Comparison of ENCODE assay signal across 16 mouse cellular contexts in the genomic region with DNA sequence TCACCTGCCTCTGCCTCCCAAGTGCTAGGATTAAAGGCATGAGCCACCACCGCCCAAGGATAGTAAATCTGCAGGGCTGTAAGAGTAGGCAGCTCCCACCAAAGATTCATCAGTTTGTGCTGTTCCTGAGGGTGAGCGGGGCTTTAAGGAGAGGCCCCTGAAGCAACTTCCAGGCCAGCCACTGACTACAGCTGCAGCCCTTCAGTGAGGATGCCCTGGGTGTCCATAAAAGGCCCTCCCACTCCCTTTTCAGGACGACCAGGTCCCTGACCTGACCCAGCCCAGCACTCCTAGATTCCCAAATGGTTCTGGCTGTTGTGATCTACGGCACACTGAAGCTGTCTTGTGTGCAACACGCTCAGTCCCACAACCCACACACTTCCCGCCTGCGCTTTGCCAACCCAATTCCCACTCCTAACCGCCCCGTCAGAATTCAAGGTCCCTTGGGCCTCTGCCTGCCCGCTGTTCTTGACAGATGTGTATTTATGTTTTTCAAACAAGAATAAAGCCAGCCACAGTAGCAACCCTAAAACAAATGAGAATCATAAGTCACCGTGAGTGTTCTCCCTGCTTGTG.
DNase-seq lines count a peak whose midpoint lies in the region; ATAC-seq and TF ChIP-seq lines count a peak whose summit lies in the region.
"Had no signal": no experiment of that assay in that cellular context is flagged by ENCODE, and none has a peak within 500 bp of the region (broad histone marks: within the 10 kb centered on the region; RNA-seq: fewer than 3 reads in every experiment).

No protein-coding gene starts in this region.

- H3K4me3 ChIP-seq in heart, adult 2 months = no peak overlapping the region
- no peak overlapping the region for H3K4me3 ChIP-seq in embryonic facial prominence, embryonic 10.5 days
- no peak overlapping the region for H3K4me3 ChIP-seq in neural tube, embryonic 14.5 days (ENCODE audit: low read depth, low read length)
- no peak overlapping the region for H3K4me3 ChIP-seq in lung, postnatal 0 days (ENCODE audit: low read depth, low read length)
- H3K4me3 ChIP-seq: erythroblast, embryonic 14.5 days; heart, embryonic 12.5 days had no signal

- H3K27ac ChIP-seq in heart, adult 2 months = peak overlapping the region; percentile 64
- H3K27ac ChIP-seq in embryonic facial prominence, embryonic 10.5 days (replicated peaks) = 0 out of 2 replicates have a peak overlapping the region, but pooled peaks have one; percentile 11
- no peak overlapping the region for H3K27ac ChIP-seq in neural tube, embryonic 14.5 days (ENCODE audit: low read depth, low read length)
- no peak overlapping the region for H3K27ac ChIP-seq in lung, postnatal 0 days (ENCODE audit: low read length)

- H3K36me3 ChIP-seq in heart, adult 2 months (ENCODE audit: control insufficient read depth, insufficient read depth, low read length) = no peaks in the 10 kb centered on the region
- no peaks in the 10 kb centered on the region for H3K36me3 ChIP-seq in embryonic facial prominence, embryonic 10.5 days (replicated peaks)
- H3K36me3 ChIP-seq in neural tube, embryonic 14.5 days (ENCODE audit: control insufficient read depth, insufficient read depth, low read length) = no peaks in the 10 kb centered on the region
- H3K36me3 ChIP-seq in lung, postnatal 0 days (ENCODE audit: insufficient read depth, low read length) = no peaks in the 10 kb centered on the region
- H3K36me3 ChIP-seq: heart, embryonic 12.5 days had no signal

- intact Hi-C loops in heart, adult 2 months (cut with DNase I) = loop anchor here (5.0 kb wide), 1 partner anchor 137 kb away; no protein-coding TSS in a partner anchor
- intact Hi-C loops in heart, postnatal 10 days (cut with DNase I) = no loop called here

- TF ChIP-seq CTCF in heart, adult 2 months (IDR thresholded peaks at IDR 0.05) = no peak
- TF ChIP-seq CTCF in lung, postnatal 0 days (IDR thresholded peaks at IDR 0.05) = no peak

- H3K9me3 ChIP-seq in embryonic facial prominence, embryonic 10.5 days = peaks cover 5% of the 10 kb centered on the region; the same call in 1 of the 2 replicates
- H3K9me3 ChIP-seq in neural tube, embryonic 14.5 days (ENCODE audit: control insufficient read depth, low read length) = no peaks in the 10 kb centered on the region
- no peaks in the 10 kb centered on the region for H3K9me3 ChIP-seq in lung, postnatal 0 days (ENCODE audit: low read length)

- no peak overlapping the region for H3K9ac ChIP-seq in heart, adult 2 months (ENCODE audit: low read depth, low read length)
- H3K9ac ChIP-seq in neural tube, embryonic 14.5 days (replicated peaks; ENCODE audit: low read depth, low read length) = no peak overlapping the region
- H3K9ac ChIP-seq in lung, postnatal 0 days (replicated peaks; ENCODE audit: low read depth) = no peak overlapping the region
- H3K9ac ChIP-seq: forebrain, postnatal 0 days; heart, embryonic 12.5 days; lung, embryonic 14.5 days had no signal

- WGBS in heart, adult 2 months = 74% methylated on average over 11 of the region's 11 CpGs
- 77% methylated on average over 11 of the region's 11 CpGs for WGBS in embryonic facial prominence, embryonic 10.5 days
- WGBS in neural tube, embryonic 14.5 days = 28% methylated on average over 11 of the region's 11 CpGs
- WGBS in lung, postnatal 0 days = 71% methylated on average over 11 of the region's 11 CpGs

- peak; percentile 18; the same call in 1 of the 2 replicates for ATAC-seq in neural tube, embryonic 14.5 days (ENCODE audit: low read depth)
- ATAC-seq in lung, postnatal 0 days = no peak
- ATAC-seq: forebrain, postnatal 0 days; midbrain, embryonic 16.5 days had no signal

- DNase-seq in heart, adult 2 months = no peak
- no peak for DNase-seq in heart, postnatal 10 days
- peak; percentile 16 for DNase-seq in ovary, postnatal 14 days (ENCODE audit: low spot score)
- DNase-seq in ovary, postnatal 10 days (ENCODE audit: low spot score) = no peak
- DNase-seq in embryonic facial prominence, embryonic 10.5 days (ENCODE audit: low spot score) = no peak
- DNase-seq in cerebellum, adult 18-20 months = no peak
- DNase-seq in lung, postnatal 0 days (ENCODE audit: low spot score) = no peak
- DNase-seq: cerebellum, adult 9-10 months; forebrain, postnatal 0 days; gastrocnemius, postnatal 36 days; thymus, postnatal 25 days had no signal

- H3K27me3 ChIP-seq in heart, adult 2 months (ENCODE audit: control insufficient read depth, insufficient read depth, low read length) = no peaks in the 10 kb centered on the region
- no peaks in the 10 kb centered on the region for H3K27me3 ChIP-seq in embryonic facial prominence, embryonic 10.5 days (replicated peaks; ENCODE audit: low read depth, poor library complexity, severe bottlenecking)
- H3K27me3 ChIP-seq in neural tube, embryonic 14.5 days (ENCODE audit: control insufficient read depth, insufficient read depth, low read length) = no peaks in the 10 kb centered on the region
- H3K27me3 ChIP-seq in lung, postnatal 0 days (replicated peaks; ENCODE audit: insufficient read depth, low read length) = no peaks in the 10 kb centered on the region
- H3K27me3 ChIP-seq: heart, embryonic 12.5 days had no signal

- no peak for TF ChIP-seq POLR2A in heart, adult 2 months (IDR thresholded peaks at IDR 0.05; ENCODE audit: insufficient read depth, low read depth, low read length)

- H3K4me2 ChIP-seq in neural tube, embryonic 14.5 days (ENCODE audit: low read depth, low read length) = no peak overlapping the region
- no peak overlapping the region for H3K4me2 ChIP-seq in lung, postnatal 0 days (replicated peaks; ENCODE audit: low read depth, low read length)
- H3K4me2 ChIP-seq: heart, embryonic 12.5 days; lung, embryonic 14.5 days had no signal

- TF ChIP-seq EP300 in heart, adult 2 months (IDR thresholded peaks at IDR 0.05; ENCODE audit: insufficient read depth, low read depth, low read length) = no peak
- no peak for TF ChIP-seq EP300 in lung, postnatal 0 days (IDR thresholded peaks at IDR 0.05)

- no peaks in the 10 kb centered on the region for H3K79me2 ChIP-seq in heart, adult 2 months (replicated peaks; ENCODE audit: control insufficient read depth, insufficient read depth, low read length)

- H3K4me1 ChIP-seq in heart, adult 2 months (ENCODE audit: control insufficient read depth, insufficient read depth, low read length) = peaks cover 7% of the 10 kb centered on the region
- peaks cover 36% of the 10 kb centered on the region for H3K4me1 ChIP-seq in embryonic facial prominence, embryonic 10.5 days
- H3K4me1 ChIP-seq in neural tube, embryonic 14.5 days (ENCODE audit: control insufficient read depth, insufficient read depth, low read length) = peaks cover 9% of the 10 kb centered on the region; the same call in 1 of the 2 replicates
- no peaks in the 10 kb centered on the region for H3K4me1 ChIP-seq in lung, postnatal 0 days (ENCODE audit: insufficient read depth, low read depth, low read length)

Comparison
In these comparisons a context has a peak if more than half of its experiments do, and no peak if none do; other contexts are left out.
1. H3K27ac ChIP-seq: peak in heart, adult 2 months (single experiment) and embryonic facial prominence, embryonic 10.5 days (single experiment); none in neural tube, embryonic 14.5 days (single experiment) and lung, postnatal 0 days (single experiment).